Mouse (Mus musculus): Measurements from ENCODE around the gene D5Ertd579e.

DNA sequence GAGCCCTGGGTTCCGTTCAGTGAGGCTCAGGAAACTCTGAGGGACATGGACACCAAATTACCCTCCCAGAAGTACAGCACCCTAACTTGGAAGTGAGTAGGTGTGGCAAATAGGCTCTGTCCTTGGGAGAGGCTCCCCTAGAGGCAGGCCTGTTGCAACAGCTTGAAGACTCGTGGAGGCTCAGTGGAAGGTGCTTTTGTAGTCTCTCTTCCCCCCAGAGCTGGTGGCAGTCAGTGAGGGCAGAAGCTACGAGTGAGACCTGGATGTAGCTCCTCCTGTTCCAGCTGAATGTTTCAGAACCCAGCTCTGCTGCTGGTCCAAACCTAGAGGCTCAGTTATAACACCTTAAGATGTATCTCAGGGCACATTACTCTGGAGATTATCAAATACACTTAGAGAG lies 100.7 kb downstream of the D5Ertd579e start:
- TF ChIP-seq GATA1 (IDR thresholded peaks at IDR 0.05; ENCODE audit: low read length) = no peak
- TF ChIP-seq TAL1 (IDR thresholded peaks at IDR 0.05; ENCODE audit: low read length) = no peak
